Mouse (Mus musculus) CH12.LX (cell line): ENCODE data around the gene Mtnr1b.

Experiments
- CTCF ChIP-seq, 2 experiments: IDR thresholded peaks in 1 of 2; conservative IDR thresholded peaks in 1 of 2; 2 replicates each; pipeline ENCODE4 v1.5.1; 2011 to 2012; ENCODE audit warnings: low read depth in 2 of 2, low read length in 2 of 2, improper control_type of control experiment in 1 of 2, inconsistent platforms in 1 of 2, mild to moderate bottlenecking in 1 of 2, moderate library complexity in 1 of 2
- JUN ChIP-seq: IDR thresholded peaks from 2 replicates; pipeline ENCODE4 v1.6.1; 2011; ENCODE audit warnings: low read depth, mild to moderate bottlenecking, low read length, improper control_type of control experiment, moderate library complexity; ENCODE audit not compliant: insufficient read depth
- MEF2A ChIP-seq: IDR thresholded peaks from 2 replicates; pipeline ENCODE4 v1.6.1; 2014; ENCODE audit warnings: low read depth, mild to moderate bottlenecking, inconsistent platforms, low read length, improper control_type of control experiment, borderline replicate concordance
- POLR2A ChIP-seq: IDR thresholded peaks from 2 replicates; pipeline ENCODE4 v1.6.1; 2011; ENCODE audit warnings: low read depth, mild to moderate bottlenecking, improper control_type of control experiment, low read length
- RAD21 ChIP-seq: IDR thresholded peaks from 2 replicates; pipeline ENCODE4 v1.6.1; 2011; ENCODE audit warnings: low read depth, mild to moderate bottlenecking, low read length, improper control_type of control experiment, moderate library complexity
- RCOR1 ChIP-seq: conservative IDR thresholded peaks from 2 replicates; pipeline ENCODE4 v1.6.1; 2012; ENCODE audit warnings: low read depth, mild to moderate bottlenecking, inconsistent platforms, low read length, improper control_type of control experiment
- TCF12 ChIP-seq: IDR thresholded peaks from 2 replicates; pipeline ENCODE4 v1.6.1; 2014; ENCODE audit warnings: low read depth, mild to moderate bottlenecking, inconsistent platforms, low read length, improper control_type of control experiment

GRCm38 (mm10) chr9:15880160-15880603 lies 5.8 kb upstream of the Mtnr1b start:
- TF ChIP-seq JUN, result no peak
- no peak for TF ChIP-seq RCOR1
- 0 out of 2 replicates have a peak, but pooled peaks have one; percentile 34 for TF ChIP-seq MEF2A
- no peak for TF ChIP-seq TCF12
- peak; percentile 39 to 87 for TF ChIP-seq CTCF (conservative IDR thresholded peaks at IDR 0.05 in 1 of 2, IDR thresholded peaks at IDR 0.05 in 1 of 2; ENCODE audit: low read depth in 2 of 2, low read length in 2 of 2)
- peak; percentile 81 for TF ChIP-seq RAD21
- no peak for TF ChIP-seq POLR2A
